Mouse (Mus musculus) brain, embryonic 14.5 days (tissue): ENCODE measurements around the gene Zfp111.

Experiments used
- CTCF ChIP-seq: fragments of 200-500 bp; IDR thresholded peaks from 2 replicates; pipeline ENCODE4 v1.5.1; 2012; ENCODE audit warnings: inconsistent platforms, mild to moderate bottlenecking, moderate library complexity, borderline replicate concordance; ENCODE audit not compliant: insufficient read depth, insufficient read length; ENCODE audit errors: extremely low read depth
- POLR2A ChIP-seq: fragments of 200-500 bp; IDR thresholded peaks from 2 replicates; pipeline ENCODE4 v1.6.1; 2012; ENCODE audit warnings: mild to moderate bottlenecking, inconsistent platforms, borderline replicate concordance; ENCODE audit not compliant: poor library complexity, insufficient read depth, insufficient read length, severe bottlenecking; ENCODE audit errors: extremely low read depth

GRCm38 (mm10) chr7:24187611-24188010 lies 23.6 kb downstream of the Zfp111 start:
- no peak for TF ChIP-seq CTCF
- no peak for TF ChIP-seq POLR2A
